In genomic region chr11:69036486-69037230, GRCm38 (mm10) we compare ENCODE assay signal across 8 mouse cellular contexts. TPM values are rescaled to one million over a fixed set of nuclear protein-coding genes. Genes with fewer than 3 reads are reported as not detected.
A peak's percentile ranks its signal among the peaks of the same experiment; 100 is the strongest.
DNase-seq lines count a peak whose midpoint lies in the region; ATAC-seq lines count a peak whose summit lies in the region.

No protein-coding gene starts in this region.

- 10% methylated on average over 20 of the region's 20 CpGs for whole genome bisulfite sequencing in forebrain, embryonic 14.5 days
- WGBS in lung, embryonic 16.5 days, result 7% methylated on average over 20 of the region's 20 CpGs

- H3K9ac ChIP-seq in forebrain, embryonic 14.5 days (ENCODE audit: low read length), result peak overlapping the region; percentile 75
- H3K9ac ChIP-seq in lung, embryonic 16.5 days (ENCODE audit: low read length), result peak overlapping the region; percentile 78

- no peaks in the 10 kb centered on the region for H3K4me1 ChIP-seq in brown adipose tissue, adult 24 weeks (ENCODE audit: control insufficient read depth, insufficient read depth, insufficient read length, low read length)
- H3K4me1 ChIP-seq in forebrain, embryonic 14.5 days (ENCODE audit: control insufficient read depth, insufficient read depth, low read length), result peaks cover 11% of the 10 kb centered on the region; the same call in 1 of the 2 replicates
- H3K4me1 ChIP-seq in lung, embryonic 16.5 days (replicated peaks; ENCODE audit: control insufficient read depth, insufficient read depth, low read length), result peaks cover 20% of the 10 kb centered on the region

- peak overlapping the region; percentile 51 for H3K27ac ChIP-seq in brown adipose tissue, adult 24 weeks (replicated peaks; ENCODE audit: low read depth, low read length)
- peak overlapping the region; percentile 59; the same call in 1 of the 2 replicates for H3K27ac ChIP-seq in forebrain, embryonic 14.5 days (ENCODE audit: low read depth, low read length)
- H3K27ac ChIP-seq in lung, embryonic 16.5 days (ENCODE audit: low read length), result peak overlapping the region; percentile 83

- no peaks in the 10 kb centered on the region for H3K27me3 ChIP-seq in forebrain, embryonic 14.5 days (replicated peaks; ENCODE audit: control insufficient read depth, insufficient read depth, low read length)
- H3K27me3 ChIP-seq in lung, embryonic 16.5 days (ENCODE audit: control insufficient read depth, insufficient read depth, low read depth, low read length), result no peaks in the 10 kb centered on the region

- peak overlapping the region; percentile 58 for H3K4me2 ChIP-seq in forebrain, embryonic 14.5 days (ENCODE audit: low read length)
- peak overlapping the region; percentile 65 for H3K4me2 ChIP-seq in lung, embryonic 16.5 days (ENCODE audit: low read depth, low read length)

- DNase-seq in CD8-positive naive resting alpha-beta T cell, adult 2 months (ENCODE audit: low read depth in 2 of 2, low spot score in 2 of 2), result peak; percentile 86 to 90
- peak; percentile 92 for DNase-seq in forebrain, embryonic 14.5 days (ENCODE audit: low spot score)
- peak; percentile 85 for DNase-seq in heart, postnatal 4 days
- peak; percentile 87 for DNase-seq in layer of hippocampus, adult 9-11 months
- peak; percentile 96 for DNase-seq in retina, embryonic 14.5 days (ENCODE audit: low spot score)
- DNase-seq in thymus, postnatal 25 days, result peak; percentile 87

- H3K4me3 ChIP-seq in brown adipose tissue, adult 24 weeks (ENCODE audit: insufficient read depth, low read depth, low read length), result peak overlapping the region; percentile 80
- peak overlapping the region; percentile 67 for H3K4me3 ChIP-seq in forebrain, embryonic 14.5 days (ENCODE audit: low read depth, low read length)
- H3K4me3 ChIP-seq in lung, embryonic 16.5 days (ENCODE audit: low read length), result peak overlapping the region; percentile 75

- no peaks in the 10 kb centered on the region for H3K9me3 ChIP-seq in forebrain, embryonic 14.5 days (replicated peaks; ENCODE audit: control insufficient read depth, low read length)
- H3K9me3 ChIP-seq in lung, embryonic 16.5 days (ENCODE audit: control insufficient read depth, low read length), result no peaks in the 10 kb centered on the region

- peaks cover 43% of the 10 kb centered on the region for H3K36me3 ChIP-seq in forebrain, embryonic 14.5 days (ENCODE audit: control insufficient read depth, insufficient read depth, low read length)
- peaks cover 29% of the 10 kb centered on the region for H3K36me3 ChIP-seq in lung, embryonic 16.5 days (ENCODE audit: control insufficient read depth, insufficient read depth, low read length)

- no peak for ATAC-seq in forebrain, embryonic 14.5 days
- peak; percentile 21 for ATAC-seq in lung, embryonic 16.5 days (ENCODE audit: low read depth)

RNA-seq across cellular contexts. Expression of gene Aurkb, which starts 8.8 kb away (rescaled TPM):
- 0.79 TPM in 1 of 2 replicates, not detected in the other for polyA plus RNA-seq in brown adipose tissue, adult 24 weeks (2012; ENCODE audit: insufficient read depth, insufficient read length, missing spikeins)
- polyA plus RNA-seq in forebrain, embryonic 14.5 days (2014; fragmentation: Nextera tagmentation; extraction: Ambion mirVana), result 69.2 and 74.0 TPM in 2 replicates
- 10 to 100 TPM; 38.0 to 43.3 TPM for total RNA-seq in heart, postnatal 4 days (2021)
- 183 and 189 TPM in 2 replicates for polyA plus RNA-seq in lung, embryonic 16.5 days (2015; fragmentation: Nextera tagmentation; extraction: Ambion mirVana)

RNA-seq across cellular contexts. Expression of gene Ctc1, which starts 20.9 kb away (rescaled TPM):
- 6.2 and 11.8 TPM in 2 replicates for polyA plus RNA-seq in brown adipose tissue, adult 24 weeks (2012; ENCODE audit: insufficient read depth, insufficient read length, missing spikeins)
- 43.4 and 56.1 TPM in 2 replicates for polyA plus RNA-seq in forebrain, embryonic 14.5 days (2014; fragmentation: Nextera tagmentation; extraction: Ambion mirVana)
- 10 to 100 TPM; 36.8 to 37.7 TPM for total RNA-seq in heart, postnatal 4 days (2021)
- polyA plus RNA-seq in lung, embryonic 16.5 days (2015; fragmentation: Nextera tagmentation; extraction: Ambion mirVana), result 47.6 and 53.3 TPM in 2 replicates

RNA-seq across cellular contexts. Expression of gene Borcs6, which starts 22.9 kb away (rescaled TPM):
- polyA plus RNA-seq in brown adipose tissue, adult 24 weeks (2012; ENCODE audit: insufficient read depth, insufficient read length, missing spikeins), result 8.1 and 8.3 TPM in 2 replicates
- 10.7 and 13.9 TPM in 2 replicates for polyA plus RNA-seq in forebrain, embryonic 14.5 days (2014; fragmentation: Nextera tagmentation; extraction: Ambion mirVana)
- 10 to 100 TPM; 13.8 to 14.3 TPM for total RNA-seq in heart, postnatal 4 days (2021)
- 7.2 and 8.6 TPM in 2 replicates for polyA plus RNA-seq in lung, embryonic 16.5 days (2015; fragmentation: Nextera tagmentation; extraction: Ambion mirVana)

RNA-seq across cellular contexts. Expression of gene Pfas, which starts 28.4 kb away (rescaled TPM):
- polyA plus RNA-seq in brown adipose tissue, adult 24 weeks (2012; ENCODE audit: insufficient read depth, insufficient read length, missing spikeins), result 7.8 and 11.1 TPM in 2 replicates
- 14.1 and 15.6 TPM in 2 replicates for polyA plus RNA-seq in forebrain, embryonic 14.5 days (2014; fragmentation: Nextera tagmentation; extraction: Ambion mirVana)
- total RNA-seq in heart, postnatal 4 days (2021), result 10 to 100 TPM; 14.3 to 14.5 TPM
- 26.2 and 27.0 TPM in 2 replicates for polyA plus RNA-seq in lung, embryonic 16.5 days (2015; fragmentation: Nextera tagmentation; extraction: Ambion mirVana)

RNA-seq across cellular contexts. Expression of gene Tmem107, which starts 33.9 kb away (rescaled TPM):
- 2.5 and 4.6 TPM in 2 replicates for polyA plus RNA-seq in brown adipose tissue, adult 24 weeks (2012; ENCODE audit: insufficient read depth, insufficient read length, missing spikeins)
- 45.2 and 49.6 TPM in 2 replicates for polyA plus RNA-seq in forebrain, embryonic 14.5 days (2014; fragmentation: Nextera tagmentation; extraction: Ambion mirVana)
- 1 to 10 TPM; 6.7 to 8.6 TPM for total RNA-seq in heart, postnatal 4 days (2021)
- polyA plus RNA-seq in lung, embryonic 16.5 days (2015; fragmentation: Nextera tagmentation; extraction: Ambion mirVana), result 101 and 104 TPM in 2 replicates

Comparison
In these comparisons a context has a peak if more than half of its experiments do, and no peak if none do; other contexts are left out.
1. RNA of gene Aurkb, which starts 8.8 kb away (polyA plus RNA-seq): 183 to 189 TPM in lung, embryonic 16.5 days and 69.2 to 74.0 TPM in forebrain, embryonic 14.5 days; 0.79 TPM in brown adipose tissue, adult 24 weeks; every median in the first group is over 10 times any median in the second.
2. Peak in every context shown above with its lines, with median percentiles within 50 percentile points of each other: DNase-seq, H3K27ac ChIP-seq and H3K4me3 ChIP-seq.